Mouse (Mus musculus) megakaryocyte progenitor cell, adult 5-6 weeks (primary cell): ENCODE data around the gene Adh6b. TPM values are rescaled to one million over a fixed set of nuclear protein-coding genes. Genes with fewer than 3 reads are reported as not detected.

ENCODE experiments used
- ATAC-seq: replicated peaks from 2 replicates; pipeline ENCODE4 v1.8.0; 2016; ENCODE audit warnings: mild to moderate bottlenecking, moderate TSS enrichment, inconsistent platforms; ENCODE audit not compliant: poor library complexity
- total RNA-seq, 2 experiments: library from RNA; stranded (forward) in 1 of 2; stranded (reverse) in 1 of 2; fragments of 157-497, 149-512 nt in 1 of 2; fragments of 200-1000 nt in 1 of 2; gene quantifications; 2 replicates each; pipeline versions ENCODE4 v1.2.3 to v1.2.4; 2015 to 2017

Gene Adh6b
- total RNA-seq (2015) (not detected in 2 replicates), total RNA-seq (2017) (not detected in 2 replicates)

- ATAC-seq = no peak
These were observed at the start of gene Adh6b for GRCm38 (mm10) chr3:138341471-138341870. Gene Adh6b, plus strand, starts transcription at chr3:138341775.

GRCm38 (mm10) chr3:138293298-138293895 is 48.2 kb upstream of the Adh6b start:
- no peak for ATAC-seq

GRCm38 (mm10) chr3:138300130-138300529 is 41.4 kb upstream of the Adh6b start:
- no peak for ATAC-seq

GRCm38 (mm10) chr3:138302676-138303075 is 38.9 kb upstream of the Adh6b start:
- no peak for ATAC-seq

- no peak for ATAC-seq
These were observed 37.6 kb upstream of the Adh6b start for GRCm38 (mm10) chr3:138303771-138304488.

GRCm38 (mm10) chr3:138304489-138304871 is 37.1 kb upstream of the Adh6b start:
- no peak for ATAC-seq

- no peak for ATAC-seq
These were observed 35.9 kb upstream of the Adh6b start for GRCm38 (mm10) chr3:138305486-138306289.

GRCm38 (mm10) chr3:138306290-138306683 is 35.3 kb upstream of the Adh6b start:
- ATAC-seq = no peak

- ATAC-seq = no peak
These were observed 31.7 kb upstream of the Adh6b start for GRCm38 (mm10) chr3:138309910-138310309.

- no peak for ATAC-seq
These were observed 30.6 kb upstream of the Adh6b start for GRCm38 (mm10) chr3:138311015-138311414.

- no peak for ATAC-seq
These were observed 28.6 kb upstream of the Adh6b start, which contains the start of gene Adh6a for GRCm38 (mm10) chr3:138312965-138313364. Gene Adh6a, plus strand, starts transcription at chr3:138313286.

GRCm38 (mm10) chr3:138316908-138317472 is 24.6 kb upstream of the Adh6b start:
- ATAC-seq = no peak

- no peak for ATAC-seq
These were observed 16.6 kb upstream of the Adh6b start for GRCm38 (mm10) chr3:138325001-138325400.

- no peak for ATAC-seq
These were observed 16.1 kb upstream of the Adh6b start for GRCm38 (mm10) chr3:138325466-138325865.

GRCm38 (mm10) chr3:138333910-138334309 is 7.7 kb upstream of the Adh6b start:
- 0 out of 2 replicates have a peak, but pooled peaks have one; percentile 29 for ATAC-seq

- ATAC-seq = peak; percentile 29; the same call in 1 of the 2 replicates
These were observed 7.3 kb upstream of the Adh6b start for GRCm38 (mm10) chr3:138334320-138334719.

GRCm38 (mm10) chr3:138335566-138335965 is 6.0 kb upstream of the Adh6b start:
- no peak for ATAC-seq

- ATAC-seq = 0 out of 2 replicates have a peak, but pooled peaks have one; percentile 39
These were observed 5.3 kb upstream of the Adh6b start for GRCm38 (mm10) chr3:138336104-138336754.

- no peak for ATAC-seq
These were observed 5.5 kb downstream of the Adh6b start for GRCm38 (mm10) chr3:138347041-138347440.

GRCm38 (mm10) chr3:138352012-138352809 is 10.6 kb downstream of the Adh6b start:
- no peak for ATAC-seq
